Mouse (Mus musculus) kidney, embryonic 16.5 days (tissue): ENCODE measurements around the gene Olfr1328. TPM values are rescaled to one million over a fixed set of nuclear protein-coding genes. Genes with fewer than 3 reads are reported as not detected.
"Not testable (repeated sequence)": the region's sequence is repeated elsewhere in the genome, so short reads cannot be mapped to it uniquely, and the experiment has no call there.

ENCODE experiments used
- ATAC-seq: fragments of 200-750 bp; cut with Nextera tagmentation; 2 replicates; pipeline ENCODE4 v1.8.0; 2017; ENCODE audit warnings: moderate TSS enrichment; ENCODE audit not compliant: low FRiP score, low TSS enrichment
- H3K27ac ChIP-seq: fragments of 300-500 bp; sonication (generic); 2 replicates; pipeline ENCODE4 v1.5.1; 2014; ENCODE audit warnings: low read length
- H3K27me3 ChIP-seq: fragments of 300-500 bp; sonication (generic); 2 replicates; pipeline ENCODE4 v1.6.1; 2014; ENCODE audit warnings: low read length, control low read depth, mixed read lengths; ENCODE audit not compliant: insufficient read depth
- H3K36me3 ChIP-seq: fragments of 300-500 bp; sonication (generic); 2 replicates; pipeline ENCODE4 v1.6.1; 2014; ENCODE audit warnings: low read length, control low read depth, mixed read lengths; ENCODE audit not compliant: insufficient read depth
- H3K4me1 ChIP-seq: fragments of 300-500 bp; sonication (generic); 2 replicates; pipeline ENCODE4 v1.6.1; 2014; ENCODE audit warnings: low read length, control low read depth, mixed read lengths; ENCODE audit not compliant: insufficient read depth
- H3K4me2 ChIP-seq: fragments of 300-500 bp; sonication (generic); replicated peaks from 2 replicates; pipeline ENCODE4 v1.6.1; 2014; ENCODE audit warnings: low read depth, low read length
- H3K4me3 ChIP-seq: fragments of 300-500 bp; sonication (generic); 2 replicates; pipeline ENCODE4 v1.5.1; 2014; ENCODE audit warnings: mild to moderate bottlenecking, low read length
- H3K9ac ChIP-seq: fragments of 300-500 bp; sonication (generic); replicated peaks from 2 replicates; pipeline ENCODE4 v1.6.1; 2014; ENCODE audit warnings: low read length
- H3K9me3 ChIP-seq: fragments of 300-500 bp; sonication (generic); 2 replicates; pipeline ENCODE4 v1.6.1; 2016; ENCODE audit warnings: low read length, control low read depth
- WGBS: fragments of 180-500 bp; shearing (Covaris S2); extraction: QIAGEN DNeasy Blood & Tissue Kit; methylation state at CpG from one replicate; pipeline ENCODE4 v1.1.7; 2014; 5-methylcytosine and 5-hydroxymethylcytosine counted together
- polyA plus RNA-seq: library from polyadenylated mRNA; unstranded; fragments of >200 nt; fragmentation: Nextera tagmentation; extraction: Ambion mirVana; gene quantifications from 2 replicates; pipeline ENCODE4 v1.2.1, GENCODE M21; 2015

The Olfr1328 gene
- polyA plus RNA-seq: not detected in 2 replicates

DNA sequence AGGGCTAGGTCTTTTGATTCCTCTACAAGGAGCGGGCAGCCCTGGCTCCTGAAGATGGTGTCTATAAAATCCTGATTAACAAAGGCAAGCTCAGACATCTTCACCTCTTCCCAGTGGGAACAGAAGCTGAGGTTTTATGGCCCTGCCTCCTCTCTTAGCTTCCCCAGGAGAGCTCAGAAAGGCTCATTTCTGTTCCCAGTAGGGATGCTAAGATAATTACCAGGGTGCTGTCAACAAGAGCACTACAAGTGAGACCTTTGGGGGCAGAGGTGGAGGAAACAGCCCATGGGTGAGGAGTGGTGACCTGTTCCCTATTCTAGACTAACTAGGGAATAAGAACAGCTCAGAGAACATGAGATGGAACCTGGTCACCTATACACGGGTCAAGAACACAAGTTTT lies at the start of gene Olfr1328:
Gene Olfr1328, minus strand, starts transcription at position 101 of the 400 bp plus-strand sequence.
- Histone ChIP-seq H3K27ac (no peak within 1 kb of the TSS), H3K9ac (no peak within 1 kb of the TSS), H3K36me3 (no peaks in the 10 kb centered on the region), H3K27me3 (no peaks in the 10 kb centered on the region), H3K4me2 (no peak within 1 kb of the TSS), H3K4me1 (no peaks in the 10 kb centered on the region), H3K4me3 (no peak within 1 kb of the TSS), H3K9me3 (no peaks in the 10 kb centered on the region)
- no peak for ATAC-seq
- WGBS: 68% methylated on average over 2 of the region's 2 CpGs

DNA sequence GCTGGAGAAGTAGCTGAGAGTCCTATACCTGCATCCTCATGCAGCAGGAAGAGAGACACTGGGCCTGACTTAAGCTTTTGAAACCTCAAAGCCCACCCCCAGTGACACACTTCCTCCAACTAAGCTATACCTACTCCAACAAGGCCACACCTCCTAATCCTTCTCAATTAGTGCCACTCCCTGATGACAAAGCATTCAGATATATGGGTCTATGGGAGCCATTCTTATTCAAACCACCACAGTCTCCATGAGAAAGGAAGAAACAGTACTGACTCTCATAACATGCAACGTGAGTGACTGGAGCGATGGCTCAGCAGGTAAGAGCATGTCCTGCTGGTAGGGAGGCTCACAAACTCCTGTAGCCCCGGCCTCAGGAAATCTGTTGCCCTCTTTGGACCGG lies 46.9 kb upstream of the Olfr1328 start:
- no peak for ATAC-seq
- no peaks in the 10 kb centered on the region for H3K36me3 ChIP-seq
- no peaks in the 10 kb centered on the region for H3K27me3 ChIP-seq
- no peak overlapping the region for H3K9ac ChIP-seq
- H3K9me3 ChIP-seq: no peaks in the 10 kb centered on the region
- H3K4me1 ChIP-seq: no peaks in the 10 kb centered on the region
- no peak overlapping the region for H3K4me3 ChIP-seq
- WGBS: 86% methylated on average over 4 of the region's 4 CpGs
- H3K27ac ChIP-seq: no peak overlapping the region
- no peak overlapping the region for H3K4me2 ChIP-seq

DNA sequence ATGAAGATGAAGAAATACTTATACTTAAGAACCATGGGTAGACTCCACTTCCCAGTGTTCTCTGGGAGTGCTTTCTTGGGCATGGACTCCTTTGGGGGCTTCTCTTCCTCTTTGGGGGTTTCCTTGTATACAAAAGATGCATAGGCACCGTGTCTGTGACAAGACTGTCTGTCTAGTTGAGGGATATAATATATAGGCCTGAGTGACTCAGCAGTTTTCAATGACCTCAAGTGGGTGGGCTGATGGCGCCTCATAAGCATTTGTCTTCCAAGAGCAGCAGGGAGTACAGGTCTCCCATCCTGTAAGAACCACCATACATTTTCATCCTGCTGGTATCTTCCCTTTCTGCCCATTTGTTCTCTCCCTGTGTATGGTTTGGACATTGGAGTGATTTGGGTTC lies 34.9 kb upstream of the Olfr1328 start:
- no peaks in the 10 kb centered on the region for H3K36me3 ChIP-seq
- no peak overlapping the region for H3K9ac ChIP-seq
- no peak for ATAC-seq
- 80% methylated on average over 2 of the region's 2 CpGs for WGBS
- no peak overlapping the region for H3K4me3 ChIP-seq
- no peak overlapping the region for H3K4me2 ChIP-seq
- H3K9me3 ChIP-seq: no peaks in the 10 kb centered on the region
- H3K27me3 ChIP-seq: no peaks in the 10 kb centered on the region
- no peak overlapping the region for H3K27ac ChIP-seq
- H3K4me1 ChIP-seq: no peaks in the 10 kb centered on the region

DNA sequence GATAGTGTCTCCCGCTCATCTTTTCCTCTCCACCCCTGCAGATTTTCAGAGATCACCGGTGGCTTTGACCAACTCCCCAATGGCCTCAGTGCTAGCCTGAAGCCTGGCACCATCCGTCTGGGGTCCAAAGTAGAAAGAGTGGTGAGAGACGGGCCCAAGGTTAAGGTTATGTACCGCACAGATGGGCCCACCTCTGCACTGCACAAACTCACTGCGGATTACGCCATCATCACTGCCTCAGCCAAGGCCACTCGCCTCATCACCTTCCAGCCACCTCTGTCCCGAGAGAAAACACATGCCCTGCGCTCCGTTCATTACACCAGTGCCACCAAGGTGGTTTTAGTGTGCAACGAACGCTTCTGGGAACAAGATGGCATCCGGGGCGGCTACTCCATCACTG lies 29.3 kb upstream of the Olfr1328 start:
- Histone ChIP-seq H3K27me3 (no peaks in the 10 kb centered on the region), H3K4me1 (no peaks in the 10 kb centered on the region), H3K9ac (no peak overlapping the region), H3K9me3 (no peaks in the 10 kb centered on the region), H3K36me3 (no peaks in the 10 kb centered on the region), H3K4me2 (no peak overlapping the region), H3K4me3 (no peak overlapping the region), H3K27ac (no peak overlapping the region)
- WGBS: 91% methylated on average over 15 of the region's 15 CpGs
- no peak for ATAC-seq

DNA sequence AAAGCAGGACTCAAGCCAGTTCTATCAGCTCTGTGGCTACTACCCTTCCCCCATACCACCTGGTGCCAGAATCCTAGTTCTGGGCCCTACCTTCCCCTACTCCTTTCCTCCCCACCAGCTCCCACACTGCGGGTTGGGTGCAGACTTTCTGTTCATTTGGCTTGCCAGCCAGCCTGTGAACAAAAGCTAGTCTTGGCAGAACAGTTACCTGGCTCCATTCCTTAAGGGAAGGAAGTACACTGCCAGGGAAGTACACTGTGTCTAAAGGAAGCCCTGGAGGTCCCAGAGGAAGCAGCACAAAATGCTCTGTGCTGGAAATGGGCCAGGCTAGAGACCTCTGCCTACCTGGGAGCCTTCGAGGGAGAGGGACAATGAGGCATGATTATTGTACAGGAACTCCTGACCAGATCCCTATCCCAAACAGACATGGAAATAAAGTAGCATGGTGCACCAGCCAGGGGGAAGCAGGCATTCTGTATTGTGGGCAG lies 22.8 kb upstream of the Olfr1328 start, which contains the start of gene Lao1:
Gene Lao1, plus strand, starts transcription at position 438 of the 488 bp plus-strand sequence.
- Histone ChIP-seq H3K4me1 (no peaks in the 10 kb centered on the region), H3K36me3 (no peaks in the 10 kb centered on the region), H3K4me3 (no peak within 1 kb of the TSS), H3K4me2 (no peak within 1 kb of the TSS), H3K27ac (no peak within 1 kb of the TSS), H3K27me3 (no peaks in the 10 kb centered on the region), H3K9me3 (no peaks in the 10 kb centered on the region), H3K9ac (no peak within 1 kb of the TSS)
- WGBS: 81% methylated on average over 2 of the region's 2 CpGs
- ATAC-seq: no peak

DNA sequence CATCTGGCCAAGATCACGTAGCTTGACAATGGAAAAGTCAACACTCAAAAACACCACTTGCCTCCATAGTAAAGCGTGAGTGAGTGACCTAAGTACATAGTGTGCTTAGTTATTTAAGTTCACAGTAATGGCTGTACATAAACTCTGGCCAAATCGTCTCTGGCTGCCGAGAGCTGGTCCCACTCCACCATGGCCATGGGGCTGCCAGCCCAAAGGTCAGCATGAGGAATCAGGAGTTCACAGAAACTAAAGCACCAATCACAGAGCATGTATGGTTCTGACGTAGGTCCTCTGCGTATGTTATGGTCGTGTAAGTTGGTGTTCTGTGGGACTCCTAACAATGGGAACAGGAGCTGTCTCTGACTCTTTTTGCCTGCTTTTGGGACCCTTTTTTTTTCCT lies 20.4 kb upstream of the Olfr1328 start:
- Histone ChIP-seq H3K9me3 (no peaks in the 10 kb centered on the region), H3K4me1 (no peaks in the 10 kb centered on the region), H3K36me3 (no peaks in the 10 kb centered on the region), H3K27ac (no peak overlapping the region), H3K27me3 (no peaks in the 10 kb centered on the region), H3K4me2 (no peak overlapping the region), H3K9ac (no peak overlapping the region), H3K4me3 (no peak overlapping the region)
- 86% methylated on average over 7 of the region's 7 CpGs for WGBS
- ATAC-seq: no peak

DNA sequence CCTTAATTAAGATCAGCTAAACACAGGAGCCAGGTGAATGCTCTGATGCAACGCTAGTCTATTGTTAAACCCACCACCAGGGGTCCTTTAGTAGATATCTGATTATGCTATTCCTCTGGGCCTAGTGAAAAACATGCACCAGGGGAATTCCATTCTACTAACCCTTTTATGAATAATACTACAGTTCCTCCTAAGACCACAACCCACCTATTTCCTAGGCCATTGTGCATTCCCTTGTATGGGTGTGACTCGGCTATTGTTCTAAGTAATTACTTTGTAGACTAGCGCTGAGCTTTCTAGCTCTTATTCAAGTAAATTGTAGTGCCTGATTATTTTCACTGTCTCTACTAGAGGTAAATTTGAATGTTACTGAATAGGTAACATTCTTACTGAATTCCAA lies 7.1 kb downstream of the Olfr1328 start:
- H3K9ac ChIP-seq, H3K4me3 ChIP-seq, H3K27ac ChIP-seq, ATAC-seq, H3K4me1 ChIP-seq, H3K27me3 ChIP-seq, H3K9me3 ChIP-seq, H3K36me3 ChIP-seq, H3K4me2 ChIP-seq: not testable (repeated sequence)
- WGBS: 83% methylated on average over 3 of the region's 3 CpGs

DNA sequence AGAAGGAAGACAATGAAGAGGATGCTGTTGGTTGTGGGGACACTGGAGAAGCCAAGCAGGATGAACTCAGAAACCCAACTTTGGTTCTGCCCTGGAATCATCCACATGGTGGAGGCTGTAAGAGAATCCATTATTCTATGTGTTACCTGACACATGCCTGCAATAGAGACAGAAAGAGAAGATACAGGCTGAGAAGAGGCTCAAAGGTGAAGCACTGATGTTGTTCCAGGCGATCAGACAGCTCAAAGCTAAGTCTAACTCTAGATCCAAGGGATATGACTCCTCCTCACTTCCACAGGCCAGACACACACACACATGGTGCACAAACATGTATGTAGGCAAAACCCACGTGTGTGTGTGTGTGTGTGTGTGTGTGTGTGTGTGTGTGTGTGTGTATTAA lies 21.0 kb downstream of the Olfr1328 start, which contains the start of gene Olfr1329:
Gene Olfr1329, minus strand, starts transcription at position 101 of the 400 bp plus-strand sequence.
- not testable (repeated sequence) for H3K4me3 ChIP-seq, H3K4me1 ChIP-seq, H3K27ac ChIP-seq, H3K9me3 ChIP-seq, ATAC-seq, H3K36me3 ChIP-seq, H3K4me2 ChIP-seq, H3K9ac ChIP-seq, H3K27me3 ChIP-seq
- WGBS: 61% methylated on average over 2 of the region's 2 CpGs

DNA sequence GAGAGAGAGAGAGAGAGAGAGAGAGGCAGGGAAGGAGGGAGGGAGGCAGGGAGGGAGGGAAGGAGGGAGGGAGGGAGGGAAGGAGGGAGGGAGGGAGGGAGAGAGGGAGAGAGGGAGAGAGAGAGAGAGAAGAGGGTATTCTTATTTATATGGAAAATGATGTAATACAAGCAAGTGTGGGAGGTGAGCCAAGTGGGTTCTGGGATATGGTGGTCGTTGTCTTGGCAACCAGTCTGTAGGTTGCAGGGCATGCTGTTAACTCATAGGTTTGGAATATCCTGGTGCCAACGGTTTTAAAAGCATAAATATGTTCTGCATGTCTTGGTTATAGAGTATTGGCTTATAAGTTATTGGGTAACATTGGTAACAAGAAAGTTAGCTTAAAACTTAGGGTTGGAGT lies 36.4 kb downstream of the Olfr1328 start:
- no peak overlapping the region for H3K27ac ChIP-seq
- no peak overlapping the region for H3K4me2 ChIP-seq
- H3K9me3 ChIP-seq: no peaks in the 10 kb centered on the region
- H3K27me3 ChIP-seq: no peaks in the 10 kb centered on the region
- 67% methylated on average over 2 of the region's 2 CpGs for WGBS
- ATAC-seq: no peak
- no peak overlapping the region for H3K9ac ChIP-seq
- H3K4me3 ChIP-seq: no peak overlapping the region
- H3K4me1 ChIP-seq: no peaks in the 10 kb centered on the region
- no peaks in the 10 kb centered on the region for H3K36me3 ChIP-seq

DNA sequence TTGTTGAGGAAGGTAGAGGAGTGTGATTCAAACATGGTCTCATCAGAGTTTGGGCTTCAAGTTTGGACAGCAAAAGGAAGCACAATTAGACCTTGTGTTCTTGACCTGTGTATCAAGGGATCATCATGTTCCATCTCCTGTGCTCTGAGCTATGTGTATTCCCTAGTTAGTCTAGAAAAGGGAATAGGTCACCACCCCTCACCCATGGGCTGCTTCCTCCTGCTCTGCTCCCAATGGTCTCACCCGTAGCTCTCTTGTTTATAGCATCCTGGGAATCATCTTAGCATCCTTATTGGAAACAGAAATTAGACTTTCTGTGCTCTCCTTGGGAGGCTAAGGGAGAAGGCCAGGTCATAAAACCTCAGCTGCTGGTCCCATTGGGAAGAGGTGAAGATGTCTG lies 50.1 kb downstream of the Olfr1328 start, which contains the start of gene Olfr1330:
Gene Olfr1330, plus strand, starts transcription at position 301 of the 400 bp plus-strand sequence.
- Histone ChIP-seq H3K9ac (no peak within 1 kb of the TSS), H3K27me3 (no peaks in the 10 kb centered on the region), H3K4me3 (no peak within 1 kb of the TSS), H3K36me3 (no peaks in the 10 kb centered on the region), H3K9me3 (no peaks in the 10 kb centered on the region), H3K4me1 (no peaks in the 10 kb centered on the region), H3K4me2 (no peak within 1 kb of the TSS), H3K27ac (no peak within 1 kb of the TSS)
- WGBS: 78% methylated on average over 1 of the region's 1 CpGs
- ATAC-seq: no peak
